Mouse (Mus musculus) midbrain, embryonic 16.5 days (tissue): ENCODE data around the gene Mpnd. TPM values are rescaled to one million over a fixed set of nuclear protein-coding genes. Genes with fewer than 3 reads are reported as not detected.

Source experiments
- ATAC-seq: fragments of 200-750 bp; cut with Nextera tagmentation; 2 replicates; pipeline ENCODE4 v1.8.0; 2017; ENCODE audit warnings: moderate TSS enrichment
- H3K27ac ChIP-seq: fragments of 300-500 bp; sonication (generic); 2 replicates; pipeline ENCODE4 v1.5.1; 2014; ENCODE audit warnings: mild to moderate bottlenecking, low read length, mixed read lengths
- H3K27me3 ChIP-seq: fragments of 300-500 bp; sonication (generic); 2 replicates; pipeline ENCODE4 v1.6.1; 2014; ENCODE audit warnings: low read depth, low read length, mixed read lengths; ENCODE audit not compliant: control insufficient read depth, insufficient read depth
- H3K36me3 ChIP-seq: fragments of 300-500 bp; sonication (generic); 2 replicates; pipeline ENCODE4 v1.6.1; 2014; ENCODE audit warnings: mild to moderate bottlenecking, low read length, moderate library complexity, mixed read lengths; ENCODE audit not compliant: control insufficient read depth, insufficient read depth
- H3K4me1 ChIP-seq: fragments of 300-500 bp; sonication (generic); 2 replicates; pipeline ENCODE4 v1.6.1; 2014; ENCODE audit warnings: mild to moderate bottlenecking, low read length, mixed read lengths; ENCODE audit not compliant: control insufficient read depth, insufficient read depth
- H3K4me2 ChIP-seq: fragments of 300-500 bp; sonication (generic); 2 replicates; pipeline ENCODE4 v1.6.1; 2014; ENCODE audit warnings: mild to moderate bottlenecking, low read length, mixed read lengths
- H3K4me3 ChIP-seq: fragments of 300-500 bp; sonication (generic); 2 replicates; pipeline ENCODE4 v1.5.1; 2014; ENCODE audit warnings: low read depth, mild to moderate bottlenecking, low read length, moderate library complexity, mixed read lengths
- H3K9ac ChIP-seq: fragments of 300-500 bp; sonication (generic); 2 replicates; pipeline ENCODE4 v1.6.1; 2014; ENCODE audit warnings: low read depth, low read length, mixed read lengths
- H3K9me3 ChIP-seq: fragments of 300-500 bp; sonication (generic); replicated peaks from 2 replicates; pipeline ENCODE4 v1.6.1; 2014; ENCODE audit warnings: mild to moderate bottlenecking, low read length, mixed read lengths; ENCODE audit not compliant: control insufficient read depth, poor library complexity, severe bottlenecking
- WGBS: fragments of 180-500 bp; shearing (Covaris S2); extraction: QIAGEN DNeasy Blood & Tissue Kit; methylation state at CpG from one replicate; pipeline ENCODE4 v1.1.7; 2014; 5-methylcytosine and 5-hydroxymethylcytosine counted together
- polyA plus RNA-seq: library from polyadenylated mRNA; unstranded; fragments of >200 nt; fragmentation: Nextera tagmentation; extraction: Ambion mirVana; gene quantifications from 2 replicates; pipeline ENCODE4 v1.2.1, GENCODE M21; 2015

Mpnd gene
- polyA plus RNA-seq, 1 experiment from 2014 or later: 115 TPM

DNA sequence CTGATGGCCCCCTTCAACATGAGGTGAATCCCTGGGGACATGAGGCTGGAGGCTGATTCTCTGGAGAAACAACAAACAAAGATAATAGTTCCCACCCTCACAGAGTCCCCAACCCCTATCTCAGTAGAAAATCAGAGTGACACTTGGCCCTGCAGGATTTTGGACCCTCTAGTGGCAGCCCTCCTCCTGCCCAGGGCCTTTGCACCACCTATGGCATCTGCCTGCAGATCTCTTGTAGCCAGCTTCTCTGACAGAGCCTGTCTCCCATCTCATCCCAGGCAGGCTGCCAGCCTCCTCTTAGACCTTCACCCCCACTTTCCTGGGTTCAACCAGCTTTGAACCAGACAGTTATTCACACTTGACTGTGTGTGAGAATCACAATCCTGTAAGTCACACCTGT is 44.7 kb upstream of the Mpnd start:
- Histone ChIP-seq H3K27me3 (no peaks in the 10 kb centered on the region), H3K9ac (no peak overlapping the region), H3K4me2 (no peak overlapping the region), H3K4me1 (peaks cover 26% of the 10 kb centered on the region), H3K27ac (no peak overlapping the region), H3K36me3 (peaks cover 6% of the 10 kb centered on the region; the same call in 1 of the 2 replicates), H3K9me3 (no peaks in the 10 kb centered on the region), H3K4me3 (no peak overlapping the region)
- no peak for ATAC-seq

DNA sequence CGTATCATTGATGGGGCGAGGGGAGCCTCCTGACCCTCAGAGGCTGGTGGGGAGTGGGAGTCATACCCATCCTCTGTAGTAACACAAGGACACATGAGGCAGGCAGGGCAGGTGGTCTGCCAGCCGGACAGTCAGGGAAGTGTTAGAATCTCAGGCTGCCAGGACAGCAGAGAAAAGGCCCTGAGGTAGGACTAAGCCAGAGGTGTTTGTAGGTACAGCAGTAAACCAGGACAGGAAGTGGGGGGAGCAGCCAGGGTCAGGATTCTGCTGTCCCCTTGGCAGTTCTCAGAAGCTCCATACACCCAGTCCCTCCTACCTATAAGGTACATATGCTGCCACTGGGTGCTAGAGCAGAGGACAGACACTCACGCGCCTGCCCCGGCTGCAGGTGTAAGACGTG is 43.9 kb upstream of the Mpnd start:
- peaks cover 22% of the 10 kb centered on the region for H3K4me1 ChIP-seq
- WGBS: 97% methylated on average over 7 of the region's 7 CpGs
- H3K4me2 ChIP-seq: no peak overlapping the region
- no peaks in the 10 kb centered on the region for H3K9me3 ChIP-seq
- no peak overlapping the region for H3K27ac ChIP-seq
- peaks cover 6% of the 10 kb centered on the region; the same call in 1 of the 2 replicates for H3K36me3 ChIP-seq
- no peak overlapping the region for H3K4me3 ChIP-seq
- ATAC-seq: no peak
- H3K27me3 ChIP-seq: no peaks in the 10 kb centered on the region
- no peak overlapping the region for H3K9ac ChIP-seq

DNA sequence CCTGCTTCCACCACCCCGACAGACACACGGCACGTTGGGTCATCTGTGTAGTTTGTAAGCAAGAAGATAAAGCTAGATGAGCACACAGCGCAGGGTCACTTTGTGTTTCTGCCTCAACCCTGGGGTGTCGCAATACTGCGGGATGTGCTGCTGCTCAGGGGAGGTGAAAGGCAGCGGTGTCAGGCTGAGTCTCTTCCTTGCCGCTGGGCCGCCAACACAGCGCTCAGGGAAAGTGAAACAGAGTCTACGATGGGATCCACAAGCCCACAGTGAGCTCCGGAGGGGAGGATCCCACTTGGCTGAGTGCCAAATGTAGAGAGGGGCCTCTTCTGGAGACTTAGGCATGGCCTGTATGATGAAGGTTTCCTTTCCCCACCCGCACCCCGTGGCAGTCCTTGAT is 42.3 kb upstream of the Mpnd start:
- H3K9ac ChIP-seq: no peak overlapping the region
- no peak overlapping the region for H3K4me2 ChIP-seq
- no peak for ATAC-seq
- H3K4me1 ChIP-seq: peaks cover 10% of the 10 kb centered on the region
- H3K4me3 ChIP-seq: no peak overlapping the region
- no peaks in the 10 kb centered on the region for H3K9me3 ChIP-seq
- 78% methylated on average over 14 of the region's 14 CpGs for WGBS
- H3K36me3 ChIP-seq: peaks cover 10% of the 10 kb centered on the region; the same call in 1 of the 2 replicates
- no peak overlapping the region for H3K27ac ChIP-seq
- no peaks in the 10 kb centered on the region for H3K27me3 ChIP-seq

DNA sequence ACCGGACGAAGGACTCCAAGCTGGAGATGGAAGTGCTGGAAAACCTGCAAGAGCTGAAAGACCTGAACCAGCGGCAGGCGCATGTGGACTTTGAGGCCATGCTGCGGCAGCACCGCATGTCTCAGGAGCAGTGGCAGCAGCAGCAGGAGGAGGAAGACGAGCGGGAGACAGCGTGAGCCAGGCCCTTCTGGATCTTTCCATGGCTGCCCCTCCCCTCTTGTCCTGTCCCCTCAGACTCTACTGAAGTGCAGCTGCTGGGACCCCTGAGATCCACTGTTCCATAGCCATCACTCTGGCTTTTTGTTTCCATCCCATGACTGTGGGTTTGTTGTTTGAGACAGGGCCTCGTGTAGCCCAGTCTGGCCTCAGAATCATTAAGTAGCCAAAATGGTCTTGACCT is 41.0 kb upstream of the Mpnd start:
- H3K27ac ChIP-seq: no peak overlapping the region
- 93% methylated on average over 10 of the region's 10 CpGs for WGBS

DNA sequence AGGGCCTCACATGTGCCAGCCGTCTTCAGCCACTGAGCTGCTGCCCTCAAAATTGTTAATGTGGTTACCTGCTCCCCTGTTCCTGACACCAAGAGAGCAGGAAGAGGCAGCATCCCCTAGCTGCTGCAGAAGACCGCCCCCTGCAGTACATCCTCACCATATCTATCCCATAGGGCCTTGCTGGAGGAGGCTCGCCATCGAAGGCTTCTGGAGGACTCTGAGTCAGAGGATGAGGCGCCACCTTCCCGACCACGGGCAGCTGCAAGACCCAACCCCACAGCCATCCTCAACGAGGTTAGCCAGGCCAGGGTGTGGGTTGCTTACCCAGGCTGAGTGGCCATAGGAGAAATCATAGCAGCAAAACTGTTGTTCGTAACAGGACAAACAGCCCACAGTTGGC is 40.5 kb upstream of the Mpnd start:
- Histone ChIP-seq H3K27ac (no peak overlapping the region), H3K4me1 (peaks cover 16% of the 10 kb centered on the region), H3K4me3 (no peak overlapping the region), H3K9me3 (no peaks in the 10 kb centered on the region), H3K9ac (no peak overlapping the region), H3K36me3 (peaks cover 10% of the 10 kb centered on the region; the same call in 1 of the 2 replicates), H3K4me2 (no peak overlapping the region), H3K27me3 (no peaks in the 10 kb centered on the region)
- whole genome bisulfite sequencing: 83% methylated on average over 9 of the region's 9 CpGs
- ATAC-seq: no peak

More for the DNA sequence above, 41.0 kb upstream of the Mpnd start:
- no peak overlapping the region for H3K4me2 ChIP-seq
- peaks cover 10% of the 10 kb centered on the region; the same call in 1 of the 2 replicates for H3K36me3 ChIP-seq
- H3K9ac ChIP-seq: no peak overlapping the region
- no peaks in the 10 kb centered on the region for H3K9me3 ChIP-seq
- ATAC-seq: no peak
- H3K4me3 ChIP-seq: no peak overlapping the region
- peaks cover 14% of the 10 kb centered on the region for H3K4me1 ChIP-seq
- H3K27me3 ChIP-seq: no peaks in the 10 kb centered on the region

DNA sequence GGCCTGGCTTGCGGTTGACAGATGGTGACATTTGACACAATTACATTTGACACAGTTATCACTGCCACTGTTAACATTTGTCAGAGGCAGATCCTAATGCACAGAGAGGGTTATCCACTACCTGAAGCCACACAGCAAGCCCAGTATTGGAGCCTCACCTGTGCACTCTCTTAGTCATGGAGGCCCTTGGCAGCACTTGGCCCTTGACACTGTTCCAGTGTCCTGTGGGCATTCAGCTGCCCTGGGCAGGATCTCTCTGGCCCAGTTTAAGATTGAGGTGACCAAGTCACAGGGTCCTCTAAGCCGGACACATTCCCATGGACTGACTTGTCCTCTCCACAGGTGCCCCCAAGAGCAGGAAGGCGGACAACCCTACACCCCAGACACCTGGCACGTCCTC is 38.3 kb upstream of the Mpnd start:
- no peak overlapping the region for H3K4me3 ChIP-seq
- H3K9ac ChIP-seq: no peak overlapping the region
- peaks cover 31% of the 10 kb centered on the region for H3K4me1 ChIP-seq
- 97% methylated on average over 4 of the region's 4 CpGs for WGBS
- H3K4me2 ChIP-seq: no peak overlapping the region
- H3K27ac ChIP-seq: no peak overlapping the region
- ATAC-seq: no peak
- peaks cover 7% of the 10 kb centered on the region; the same call in 1 of the 2 replicates for H3K36me3 ChIP-seq
- no peaks in the 10 kb centered on the region for H3K27me3 ChIP-seq
- H3K9me3 ChIP-seq: no peaks in the 10 kb centered on the region

DNA sequence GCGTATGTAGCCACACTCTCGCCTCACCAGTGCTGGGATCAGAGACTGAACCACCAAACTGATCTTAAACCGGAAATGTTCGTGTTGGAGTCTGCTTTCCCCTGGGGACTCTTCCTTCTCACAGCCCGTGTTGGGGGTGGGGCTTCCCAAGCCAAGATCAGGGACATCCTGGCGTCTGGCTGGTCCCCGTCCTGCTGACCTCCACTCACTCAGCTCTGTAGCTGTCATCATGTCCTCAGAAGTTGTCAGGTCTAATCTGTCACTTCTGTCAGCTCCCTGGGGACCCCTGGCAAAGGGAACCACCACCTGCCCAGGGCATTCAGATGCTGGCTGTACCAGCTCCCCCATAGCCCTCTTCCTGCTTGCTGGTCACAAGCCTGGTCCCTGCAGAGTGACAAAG is 37.3 kb upstream of the Mpnd start:
- Histone ChIP-seq H3K27me3 (no peaks in the 10 kb centered on the region), H3K4me2 (no peak overlapping the region), H3K9ac (no peak overlapping the region), H3K36me3 (peaks cover 9% of the 10 kb centered on the region; the same call in 1 of the 2 replicates), H3K4me3 (no peak overlapping the region), H3K9me3 (no peaks in the 10 kb centered on the region), H3K4me1 (peaks cover 36% of the 10 kb centered on the region), H3K27ac (peak overlapping the region; percentile 87; the same call in 1 of the 2 replicates)
- no peak for ATAC-seq
- WGBS: 58% methylated on average over 7 of the region's 7 CpGs

DNA sequence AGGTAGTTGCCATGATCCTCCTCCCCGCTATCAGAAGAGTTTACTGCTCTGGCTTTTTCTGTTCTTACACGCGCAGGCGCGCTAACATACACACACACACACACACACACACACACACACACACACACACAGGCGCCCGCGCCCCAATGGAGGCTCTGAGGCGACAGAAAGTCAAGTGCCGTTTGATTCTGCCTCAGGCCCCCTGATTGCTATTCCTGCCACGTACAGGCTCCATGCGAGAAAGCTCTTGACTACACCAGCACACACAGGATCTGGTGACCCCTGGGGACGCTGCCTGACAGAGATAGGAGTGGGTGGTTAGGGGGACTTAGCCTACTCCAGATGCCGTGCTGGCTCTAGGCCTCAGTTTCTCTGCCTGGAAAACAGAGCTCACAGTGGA is 36.0 kb upstream of the Mpnd start:
- Histone ChIP-seq H3K36me3 (peaks cover 17% of the 10 kb centered on the region), H3K9ac (peak overlapping the region; percentile 94), H3K27ac (peak overlapping the region; percentile 87), H3K27me3 (no peaks in the 10 kb centered on the region), H3K9me3 (no peaks in the 10 kb centered on the region), H3K4me1 (peaks cover 36% of the 10 kb centered on the region), H3K4me2 (peak overlapping the region; percentile 97), H3K4me3 (peak overlapping the region; percentile 77)
- 8% methylated on average over 14 of the region's 14 CpGs for WGBS
- peak; percentile 75 for ATAC-seq

DNA sequence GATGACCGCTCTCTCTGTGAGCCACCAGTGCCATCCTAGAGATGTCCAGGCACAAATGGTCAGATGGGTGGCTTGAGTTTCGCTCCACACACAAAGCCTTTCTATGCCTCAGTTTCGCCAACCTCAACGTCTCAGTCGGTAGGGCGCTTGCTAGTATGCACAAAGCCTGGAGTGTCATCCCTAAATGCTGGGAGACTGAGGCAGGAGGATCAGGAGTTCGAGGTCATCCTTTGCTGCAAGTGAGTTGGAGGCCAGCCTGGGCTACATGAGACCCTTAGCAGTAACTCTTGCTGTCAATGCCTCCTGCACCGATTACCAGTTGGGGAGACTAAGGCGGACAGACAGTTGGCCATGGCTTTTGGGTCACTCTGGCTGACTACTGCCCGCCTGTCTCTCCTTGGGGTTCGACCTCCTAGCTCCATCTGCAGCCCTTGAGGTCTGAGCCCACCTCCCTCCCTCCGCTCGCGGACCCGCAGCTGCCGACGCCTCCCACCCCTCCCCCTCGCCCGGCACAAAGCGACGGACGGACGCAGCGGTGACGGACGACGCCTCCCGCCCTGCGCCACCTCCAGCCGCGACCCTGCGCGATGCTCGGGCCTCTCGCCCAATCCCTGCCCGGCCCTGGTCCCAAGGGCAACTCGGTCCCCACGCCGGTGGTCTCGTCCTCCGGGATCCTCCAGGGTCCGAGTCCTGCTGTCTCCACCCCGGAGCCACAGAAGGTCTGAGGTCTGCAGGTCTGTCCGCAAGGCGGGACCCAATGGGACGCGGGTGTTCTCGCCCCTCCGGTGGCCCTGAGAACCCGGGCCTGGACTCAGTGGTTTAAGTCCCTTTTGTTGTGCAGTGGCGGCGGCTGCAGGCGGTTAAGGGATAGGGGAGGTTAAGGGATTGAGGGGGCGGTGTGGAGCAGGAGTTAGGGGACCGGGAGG is 35.3 kb upstream of the Mpnd start, which contains the start of gene Shd:
Gene Shd, plus strand, starts transcription at position 502 of the 926 bp plus-strand sequence.
- Histone ChIP-seq H3K9me3 (no peaks in the 10 kb centered on the region), H3K27me3 (no peaks in the 10 kb centered on the region), H3K36me3 (peaks cover 15% of the 10 kb centered on the region), H3K27ac (peak within 1 kb of the TSS; percentile 87), H3K4me2 (peak within 1 kb of the TSS; percentile 97), H3K9ac (peak within 1 kb of the TSS; percentile 94), H3K4me3 (peak within 1 kb of the TSS; percentile 77), H3K4me1 (peaks cover 36% of the 10 kb centered on the region)
- WGBS: 7% methylated on average over 42 of the region's 55 CpGs
- ATAC-seq: peak; percentile 50
